Mouse (Mus musculus) testis, postnatal 14 days (tissue): Measurements from ENCODE around the gene Ahdc1.
A peak's percentile ranks its signal among the peaks of the same experiment; 100 is the strongest.

ENCODE experiments used
- DNase-seq: peaks from one replicate; pipeline ENCODE4 v3.0.0; 2021; ENCODE audit warnings: low spot score

Gene Ahdc1

DNA sequence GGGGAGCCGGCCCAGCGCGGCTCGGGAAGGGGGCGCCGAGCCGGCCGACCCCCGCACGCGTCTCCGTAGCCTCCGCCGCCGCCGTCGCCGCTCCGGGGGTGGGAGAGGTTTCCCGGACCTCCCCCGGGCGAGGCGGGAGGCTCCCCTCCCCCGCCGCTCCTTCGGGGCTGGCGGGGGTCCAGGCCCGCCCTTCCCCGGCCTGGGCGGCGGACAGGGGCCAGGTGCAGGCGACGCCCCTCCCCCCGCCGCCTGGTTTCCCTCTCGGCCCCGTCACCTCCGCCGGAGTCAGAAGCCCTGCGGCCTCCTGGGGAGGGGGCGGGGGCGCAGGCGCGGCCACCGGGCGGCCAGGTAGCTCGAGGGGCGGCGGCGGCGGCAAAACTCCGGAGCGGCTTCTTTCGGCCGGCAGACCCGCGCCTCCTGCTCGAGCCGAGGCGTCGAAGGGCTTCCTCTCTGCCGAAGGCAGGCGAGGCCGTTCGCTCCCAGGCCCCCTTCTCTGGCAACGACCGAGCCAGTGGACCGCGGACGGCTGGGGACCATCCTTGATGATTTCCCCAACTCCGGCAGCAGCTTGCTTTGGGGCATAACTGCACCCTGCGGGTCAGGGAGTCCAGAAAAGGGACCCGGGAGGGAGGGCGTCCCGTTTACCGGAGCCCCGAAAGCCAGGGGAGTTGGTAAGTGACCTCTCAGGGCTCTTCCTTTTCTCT is 28.2 kb downstream of the Ahdc1 start:
- DNase-seq: peak; percentile 73

DNA sequence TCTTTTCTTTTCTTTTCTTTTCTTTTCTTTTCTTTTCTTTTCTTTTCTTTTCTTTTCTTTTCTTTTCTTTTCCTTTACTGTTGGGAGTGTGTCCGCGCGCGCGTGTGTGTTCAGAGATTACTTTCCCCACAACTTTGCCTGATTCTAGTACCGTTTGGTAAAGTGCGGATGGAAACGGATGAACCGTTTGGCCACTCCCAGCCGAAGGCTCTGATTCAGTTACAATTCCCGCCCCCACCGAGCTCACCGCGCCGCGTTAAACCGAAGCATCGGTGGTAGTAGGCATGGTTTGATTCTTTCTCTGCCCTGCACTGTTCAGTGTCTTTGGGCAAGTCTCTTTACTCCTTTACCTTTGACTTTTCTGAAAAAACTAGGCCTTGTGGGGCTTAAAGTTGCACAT is 28.8 kb downstream of the Ahdc1 start:
- DNase-seq: no peak

DNA sequence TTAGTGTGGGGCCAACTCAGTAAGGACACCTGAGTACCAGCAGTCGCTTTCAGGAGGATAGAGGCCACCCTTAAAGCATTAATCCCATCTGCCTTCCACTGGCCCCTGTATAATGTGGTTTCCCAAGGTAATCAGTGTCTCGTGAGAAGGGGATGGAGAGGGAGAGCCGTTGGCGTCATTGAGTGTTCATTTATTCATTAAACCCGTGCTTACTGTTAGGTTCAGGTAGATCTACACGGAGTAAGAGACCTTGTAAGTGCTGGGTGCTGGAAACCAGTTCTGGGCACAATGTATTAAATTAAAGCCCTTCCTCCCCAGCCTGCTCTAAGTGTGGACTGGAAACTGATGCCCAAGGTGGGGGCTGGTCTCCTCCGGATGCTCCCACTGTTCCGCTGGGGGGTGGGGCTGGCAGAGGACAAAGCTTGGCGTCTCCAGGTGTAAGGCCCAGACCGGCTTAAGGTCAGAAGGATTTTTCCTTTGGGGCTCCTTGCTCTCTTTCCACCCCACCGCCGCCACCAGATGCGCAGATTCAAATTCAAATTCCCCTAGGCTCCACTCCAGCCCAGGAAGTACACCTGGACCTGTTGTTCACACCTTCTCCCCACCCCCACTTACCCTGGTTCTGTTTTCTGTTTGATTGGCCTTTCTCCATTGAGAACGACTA is 29.3 kb downstream of the Ahdc1 start:
- DNase-seq: no peak

DNA sequence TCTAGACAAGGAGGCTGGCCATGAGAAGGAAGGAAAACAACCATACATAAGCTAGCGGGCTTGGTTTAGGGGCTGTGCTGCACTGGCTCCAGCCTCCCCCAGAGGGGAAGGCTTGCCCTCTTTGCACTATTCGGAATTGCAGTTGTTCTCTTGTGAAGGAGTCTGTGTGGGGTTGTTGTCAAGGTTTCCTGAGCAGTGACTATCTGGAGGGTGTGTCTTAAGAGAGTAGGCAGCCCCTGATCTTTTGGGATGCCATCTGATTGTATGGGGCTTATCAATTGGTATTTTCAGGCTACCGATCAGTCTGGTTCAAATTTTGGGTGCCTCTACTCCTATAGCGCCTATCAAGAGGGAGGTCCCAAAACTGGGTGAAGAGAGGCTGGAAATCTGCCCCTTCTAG is 31.2 kb downstream of the Ahdc1 start:
- DNase-seq: no peak

DNA sequence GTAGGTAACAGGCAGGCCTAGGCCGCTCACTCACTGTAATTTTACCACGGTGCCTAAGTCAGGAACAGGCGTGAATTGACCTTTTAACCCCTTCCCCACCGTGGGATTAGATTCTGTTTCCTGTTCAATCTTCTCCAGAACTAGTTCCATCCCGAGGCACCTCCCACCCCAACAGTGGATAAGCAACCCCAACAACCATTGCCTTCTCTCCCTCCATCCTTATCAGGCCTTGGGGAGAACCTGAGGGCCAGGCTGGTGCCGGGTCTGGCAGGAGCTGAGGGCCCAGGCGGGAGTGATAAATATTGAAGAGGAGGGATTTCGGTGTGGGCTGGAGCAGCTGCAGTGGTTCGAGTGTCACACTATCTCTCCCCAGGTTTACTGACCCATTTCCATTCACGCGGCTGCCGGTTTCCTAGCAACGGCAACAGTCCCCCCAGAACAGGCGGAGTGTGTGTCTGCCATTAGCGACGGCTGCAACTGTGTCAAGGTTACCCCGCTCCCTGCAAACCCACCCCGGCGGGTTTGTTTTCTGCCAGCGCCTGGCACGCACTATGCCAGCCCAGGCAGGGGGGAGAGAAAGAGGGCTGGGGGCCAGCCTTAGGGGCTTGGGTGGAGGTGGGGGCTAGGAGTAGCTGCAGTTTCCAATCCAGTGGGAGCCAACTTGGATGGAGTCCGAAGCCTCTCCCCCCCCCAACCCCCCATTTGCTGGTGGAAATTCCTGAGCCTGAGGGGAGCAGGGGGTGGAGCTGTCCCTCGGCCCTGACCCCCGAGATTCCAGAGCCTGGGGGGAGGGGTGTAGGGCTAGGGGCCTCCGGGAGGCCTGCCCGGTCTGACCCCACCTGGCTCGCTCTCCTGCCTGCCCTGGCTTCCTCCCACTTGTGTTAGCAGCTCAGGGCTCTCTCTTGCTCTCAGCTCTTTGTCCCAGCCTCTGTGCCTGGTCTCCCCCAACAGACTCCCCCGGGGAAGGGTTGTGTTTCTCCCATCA is 31.9 kb downstream of the Ahdc1 start:
- peak; percentile 46 for DNase-seq

DNA sequence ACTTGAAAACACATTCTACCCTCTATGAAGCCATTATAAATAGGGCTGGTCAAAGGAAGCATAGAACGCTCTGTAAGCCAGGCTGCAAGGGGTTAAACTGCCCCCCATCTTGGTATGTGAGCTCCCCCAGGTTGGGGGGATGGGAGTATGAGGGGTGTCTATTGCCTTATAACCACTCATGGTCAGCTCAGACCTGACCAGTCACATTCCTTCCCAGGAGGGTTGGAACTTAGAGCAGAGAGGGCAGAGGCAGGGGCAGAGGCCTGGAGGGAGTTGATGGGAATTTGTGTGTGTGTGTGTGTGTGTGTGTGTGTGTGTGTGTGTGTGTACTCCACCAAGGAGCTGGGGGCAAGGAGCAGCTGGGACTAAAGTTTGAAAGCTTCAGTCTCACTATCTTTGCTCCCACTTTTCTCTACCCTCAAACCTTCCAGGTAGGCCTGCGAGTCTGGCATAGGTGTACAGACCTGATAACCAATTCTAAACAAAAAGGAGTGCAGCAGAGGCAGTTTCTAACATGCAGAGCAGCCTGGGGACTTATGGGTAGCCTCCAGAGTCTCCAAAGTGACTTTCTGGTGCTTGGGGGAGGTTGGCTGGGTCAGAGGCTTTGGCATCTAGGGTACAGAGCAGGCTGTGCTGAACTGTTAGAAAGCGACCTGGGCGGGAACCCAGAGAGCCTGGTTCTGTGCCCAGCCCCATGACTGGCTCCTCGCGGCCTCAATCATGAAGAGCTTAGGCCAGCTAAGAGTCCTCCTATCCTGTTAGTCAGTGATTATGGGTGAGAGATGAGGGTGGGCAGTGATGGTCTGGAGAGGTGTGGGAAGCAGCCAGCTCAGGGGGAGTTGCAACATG is 33.0 kb downstream of the Ahdc1 start:
- peak; percentile 57 for DNase-seq

DNA sequence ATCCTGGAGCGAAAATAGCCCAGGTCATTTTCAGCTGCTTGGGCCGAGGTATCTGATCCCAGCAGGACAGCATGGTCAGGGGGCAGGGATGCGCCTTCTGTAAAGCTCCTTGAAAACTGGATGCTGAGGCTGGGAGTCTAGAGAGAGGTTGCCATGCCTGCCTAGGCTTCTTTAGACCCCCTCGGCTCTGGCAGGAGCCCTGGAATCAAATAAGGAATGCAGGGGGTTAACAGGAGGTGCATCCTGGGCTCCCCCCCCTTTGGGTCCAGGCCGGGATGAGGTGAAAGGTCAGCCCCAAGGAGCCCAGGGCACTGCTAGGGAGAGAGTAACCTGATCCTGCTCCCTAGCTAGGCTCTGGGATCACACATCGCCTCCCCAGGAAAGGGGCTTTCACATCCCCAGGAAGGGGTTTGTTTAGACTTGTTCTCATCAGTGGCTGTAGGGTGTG is 33.6 kb downstream of the Ahdc1 start:
- no peak for DNase-seq

DNA sequence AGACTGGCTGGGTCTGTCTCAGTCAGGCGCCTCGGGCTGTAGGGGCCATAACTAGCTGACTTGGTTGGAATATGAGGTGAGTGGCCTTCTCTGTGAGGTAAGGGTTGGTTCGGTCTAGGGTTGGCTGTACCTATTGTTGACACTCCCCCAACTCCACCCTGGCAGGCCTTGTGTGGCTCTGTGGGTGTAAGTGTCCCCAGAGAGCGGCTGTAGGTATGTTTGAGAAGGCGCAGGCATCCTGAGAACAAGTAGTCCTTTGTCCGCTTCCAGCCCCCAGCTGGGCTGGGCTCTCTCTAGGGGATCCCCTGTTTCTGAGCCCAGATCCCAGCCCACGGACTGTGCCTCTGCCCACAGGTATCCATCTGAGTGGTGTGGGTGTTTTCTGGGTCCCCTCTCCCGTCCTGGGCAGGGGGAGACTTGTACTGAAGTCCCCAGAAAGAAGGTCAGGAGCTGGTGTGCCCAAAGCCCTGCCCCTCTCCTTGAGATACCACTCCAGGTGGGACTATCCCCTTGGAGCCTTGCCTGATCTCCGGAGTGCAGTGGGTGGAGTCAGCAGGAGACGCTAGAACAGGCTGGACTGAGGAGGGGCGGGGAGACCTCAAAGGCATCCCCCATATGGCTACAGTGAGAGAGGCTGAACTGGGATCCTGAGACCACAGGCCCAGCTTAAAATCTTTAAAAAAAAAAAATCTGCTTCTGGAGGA is 34.9 kb downstream of the Ahdc1 start:
- no peak for DNase-seq

DNA sequence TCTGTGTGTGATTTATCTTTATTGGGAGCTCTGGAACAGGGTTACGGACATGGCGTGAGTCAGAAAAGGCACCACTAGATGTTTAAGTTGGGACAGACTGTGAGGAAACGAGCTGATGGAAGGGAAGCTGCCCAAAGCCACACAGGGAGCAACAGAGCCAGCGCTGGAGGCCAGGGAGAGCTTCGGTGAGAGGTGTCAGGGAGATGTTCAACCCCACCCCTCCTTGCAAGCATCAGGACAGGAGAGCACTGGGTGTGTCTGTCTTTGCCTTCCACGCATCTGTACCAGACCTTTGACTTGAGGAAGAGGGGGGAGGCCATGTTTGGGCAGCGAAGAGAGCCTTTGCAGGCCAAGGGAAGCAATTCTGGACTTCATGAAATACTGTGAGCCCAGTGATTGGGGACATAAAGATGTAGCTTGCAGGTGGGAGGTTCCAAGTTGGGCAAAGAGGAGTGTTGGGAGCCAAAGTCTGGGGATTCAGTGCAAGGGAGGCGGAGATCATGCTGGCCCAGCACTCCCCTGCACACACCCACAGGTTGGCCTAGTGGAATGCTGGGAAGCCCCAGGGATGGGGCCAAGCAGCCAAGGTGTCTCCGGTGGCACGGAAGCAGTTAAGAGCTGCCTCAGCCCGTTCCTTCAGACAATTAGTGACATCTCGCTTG is 35.8 kb downstream of the Ahdc1 start:
- no peak for DNase-seq

DNA sequence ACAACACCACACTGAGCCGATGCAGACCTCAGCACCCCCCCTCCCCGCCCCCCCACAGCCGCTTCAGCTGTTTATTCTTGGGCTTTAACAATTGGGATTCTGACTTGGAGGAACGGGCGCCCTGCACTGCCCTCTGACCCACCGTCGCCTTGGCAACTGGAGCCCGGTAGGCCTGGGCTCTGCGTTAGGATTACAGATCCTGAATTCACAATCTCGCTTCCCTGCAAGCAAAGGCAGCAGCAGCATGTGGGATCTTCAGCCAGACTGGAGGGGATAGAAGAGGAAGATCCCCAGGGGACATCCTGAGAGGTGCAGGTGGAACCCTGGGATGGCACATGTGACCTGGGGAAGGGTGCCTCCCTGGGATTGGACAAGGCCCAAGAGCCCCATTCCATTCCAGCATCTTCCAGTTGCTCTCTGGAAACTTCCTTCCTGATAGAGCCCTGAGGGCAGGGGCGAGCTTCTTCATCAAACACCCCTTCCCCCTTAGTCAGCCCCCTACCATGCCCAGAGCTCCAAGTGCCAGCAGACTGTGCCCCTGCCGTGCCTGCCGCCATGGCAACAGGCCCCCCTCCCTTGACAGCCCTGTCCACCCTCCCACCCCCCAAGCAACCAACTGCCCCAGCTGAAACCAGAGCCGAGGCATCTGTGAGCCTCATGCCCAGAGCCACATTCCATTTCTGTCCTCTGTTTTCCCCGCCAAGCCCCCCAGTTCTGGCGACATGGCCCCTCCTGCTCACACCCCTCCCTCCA is 36.5 kb downstream of the Ahdc1 start:
- no peak for DNase-seq

DNA sequence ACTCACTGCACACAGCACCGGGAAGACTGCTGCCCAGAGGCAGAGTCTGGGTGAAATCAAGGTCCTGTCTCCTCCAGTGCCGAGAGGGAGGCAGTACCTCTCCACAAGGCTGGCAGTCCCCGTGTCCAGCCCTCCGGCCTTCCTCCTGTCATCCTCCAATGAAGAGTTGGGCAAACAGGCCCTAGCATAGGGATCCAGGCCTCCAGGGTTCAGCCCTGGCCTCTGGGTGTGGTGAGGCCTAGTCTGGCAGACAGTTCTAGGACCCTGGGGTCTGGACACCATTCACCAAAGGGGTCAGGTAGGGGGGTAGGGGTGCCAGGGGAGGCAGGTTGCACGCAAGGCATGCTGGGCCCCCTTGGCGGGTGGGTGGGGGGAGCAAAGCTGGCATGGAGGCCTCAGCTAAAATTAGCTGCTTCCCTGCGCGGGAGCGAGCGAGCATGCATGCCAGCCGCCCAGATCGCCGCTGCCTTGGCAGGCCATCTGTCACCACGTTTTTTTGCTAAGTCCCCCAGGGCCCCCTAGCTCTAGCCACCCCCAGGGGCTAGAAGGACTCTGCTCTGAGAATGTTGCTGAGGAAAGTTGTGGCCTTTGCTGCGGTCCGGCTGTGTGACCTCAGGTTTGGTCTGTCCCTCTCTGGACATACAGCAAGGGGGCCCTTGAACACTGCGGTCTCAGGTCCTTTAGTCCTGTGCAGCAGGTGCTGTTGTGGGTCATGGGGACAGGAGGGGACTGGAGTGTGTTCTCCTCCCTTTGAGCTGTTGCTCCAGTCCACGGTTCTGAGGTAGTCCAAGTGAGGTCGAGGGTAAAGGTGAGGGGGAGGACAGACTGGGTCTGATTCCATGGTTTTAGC is 38.2 kb downstream of the Ahdc1 start:
- DNase-seq: no peak

DNA sequence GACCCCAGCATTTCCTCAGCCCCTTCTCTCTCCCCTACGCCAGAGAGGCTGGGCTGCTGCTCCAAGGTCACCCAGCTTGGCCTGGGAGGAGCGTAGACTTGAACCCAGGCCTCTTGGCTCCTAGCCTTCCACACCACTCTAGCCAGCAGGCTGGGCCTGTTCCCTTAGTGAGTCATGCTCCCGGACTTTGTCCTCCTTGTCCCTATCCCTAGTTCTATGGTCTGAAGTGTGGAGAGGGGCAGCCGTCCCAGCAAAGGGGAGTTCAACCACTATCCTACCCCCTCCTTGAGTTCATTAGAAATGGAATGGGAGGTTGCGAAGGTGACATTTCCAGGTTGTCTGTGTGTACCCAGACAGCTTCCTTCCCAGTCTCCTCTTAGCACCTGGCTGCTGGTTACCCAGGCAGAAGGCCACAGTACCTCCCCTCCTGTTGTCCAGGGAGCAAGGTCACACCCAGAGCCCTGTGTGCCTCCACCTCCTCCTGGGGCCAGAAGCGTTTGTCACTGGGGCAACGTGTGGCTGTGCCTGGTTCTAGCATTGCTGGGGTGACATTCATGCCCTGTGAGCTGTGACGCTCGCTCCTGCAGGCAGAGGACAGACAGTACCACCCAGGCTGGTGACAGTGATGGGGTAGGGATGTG is 39.3 kb downstream of the Ahdc1 start:
- no peak for DNase-seq

DNA sequence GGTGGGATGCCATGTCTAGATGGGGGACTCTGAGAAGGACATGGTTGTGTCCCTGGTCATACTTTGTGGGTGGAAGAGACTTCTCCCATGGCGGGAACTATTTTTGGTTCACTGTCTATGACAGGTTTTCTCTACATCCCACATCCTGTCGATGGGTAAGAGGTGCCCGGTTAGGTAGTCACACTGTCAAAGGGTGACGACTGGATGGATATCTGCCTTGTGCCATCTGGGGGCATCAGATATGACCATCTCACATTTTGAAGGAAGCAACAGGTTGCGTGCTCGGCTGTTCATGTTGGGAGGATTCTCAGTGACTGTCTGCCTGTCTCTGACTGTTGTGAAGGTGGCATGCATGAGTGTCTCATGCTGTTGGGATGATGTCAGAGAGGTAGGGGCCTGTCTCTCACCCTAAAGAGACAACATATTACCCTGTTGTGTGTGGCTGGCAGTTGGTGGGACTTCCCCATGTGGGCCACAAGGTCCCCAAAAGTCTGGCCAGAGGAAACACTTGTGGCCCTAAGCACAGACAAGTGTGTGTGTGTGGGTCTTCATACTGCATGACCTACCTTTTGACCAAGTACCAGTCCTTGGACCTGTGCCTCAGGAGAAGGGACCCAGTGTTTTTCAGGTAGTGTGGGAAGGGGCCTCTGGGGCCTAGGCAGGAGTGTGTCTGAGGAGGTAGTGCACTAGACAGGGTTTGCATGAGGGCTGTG is 39.9 kb downstream of the Ahdc1 start:
- DNase-seq: no peak

DNA sequence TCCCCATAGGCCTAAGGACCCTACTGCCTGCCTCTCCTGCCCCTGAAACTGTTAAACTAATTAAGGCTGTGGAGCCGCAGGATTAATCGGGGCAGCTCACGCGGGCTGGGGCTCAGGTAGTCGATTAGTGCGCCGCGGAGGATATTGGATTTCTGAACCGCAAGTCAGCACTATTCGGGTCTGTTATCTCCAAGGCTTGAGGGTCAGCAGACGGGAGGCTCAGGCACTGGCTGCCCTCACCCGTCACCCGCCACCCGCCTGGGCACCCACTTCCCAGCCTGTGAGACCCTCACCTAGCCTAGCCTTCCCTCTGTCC is 40.4 kb downstream of the Ahdc1 start:
- DNase-seq: no peak

DNA sequence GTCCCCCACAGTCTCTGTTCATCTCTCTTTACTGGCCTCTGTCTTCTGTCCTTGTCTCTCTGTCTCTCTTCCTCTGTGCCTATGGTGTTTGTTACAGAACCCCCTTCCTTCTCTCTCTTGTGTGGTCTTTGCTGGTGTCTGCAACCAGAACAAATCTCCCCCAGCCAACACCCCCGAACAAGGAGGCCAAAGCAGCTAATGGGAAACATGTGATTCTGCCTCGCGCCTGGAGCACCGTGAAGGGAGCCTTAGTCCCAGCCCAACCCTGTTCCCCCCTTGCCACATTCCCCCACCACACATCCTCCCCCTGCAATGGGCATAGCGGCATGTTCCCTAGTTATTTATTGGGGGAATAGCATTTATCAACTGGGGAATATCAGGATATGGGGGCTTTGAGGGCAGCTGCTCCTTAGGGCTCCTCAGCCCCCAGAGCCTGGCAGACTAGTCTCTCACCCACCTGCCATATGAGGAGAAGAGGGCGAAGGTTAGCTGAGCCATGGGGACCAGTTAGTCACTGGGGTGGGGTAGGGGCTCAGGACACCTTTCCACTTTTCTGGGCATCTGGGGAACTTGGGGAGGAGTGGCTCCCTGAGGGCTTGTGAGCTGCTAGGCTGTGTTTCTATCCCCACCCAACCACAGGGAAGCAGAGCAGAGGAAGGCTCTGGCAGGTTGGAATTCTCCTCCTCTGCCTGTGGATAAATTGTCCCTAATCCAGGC is 41.1 kb downstream of the Ahdc1 start:
- DNase-seq: no peak

DNA sequence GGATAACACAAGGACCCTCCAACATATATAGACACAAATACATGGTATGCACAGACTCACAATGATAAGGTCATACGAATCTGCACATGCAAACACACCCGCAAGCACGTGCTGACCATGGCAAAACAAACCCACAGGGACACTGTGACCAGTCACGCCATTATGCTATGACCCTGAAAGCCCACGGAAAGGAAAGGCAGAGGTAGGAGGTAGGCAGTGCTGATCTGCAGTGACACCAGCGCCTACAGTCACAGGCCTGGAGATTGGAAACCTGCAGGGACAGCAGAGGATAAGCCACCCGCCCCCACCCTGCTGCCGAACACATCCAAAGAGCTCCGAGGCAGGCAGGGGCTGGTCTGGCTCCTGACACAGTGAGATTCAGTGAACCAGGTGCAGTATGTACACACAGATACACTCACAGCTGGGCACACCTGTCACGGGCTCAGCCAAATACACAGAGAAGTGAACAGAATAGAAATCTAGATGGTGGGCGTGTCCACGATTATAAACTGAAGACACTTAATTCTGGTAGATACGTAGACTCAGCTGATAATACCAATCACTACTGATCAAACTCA is 42.0 kb downstream of the Ahdc1 start:
- DNase-seq: no peak

DNA sequence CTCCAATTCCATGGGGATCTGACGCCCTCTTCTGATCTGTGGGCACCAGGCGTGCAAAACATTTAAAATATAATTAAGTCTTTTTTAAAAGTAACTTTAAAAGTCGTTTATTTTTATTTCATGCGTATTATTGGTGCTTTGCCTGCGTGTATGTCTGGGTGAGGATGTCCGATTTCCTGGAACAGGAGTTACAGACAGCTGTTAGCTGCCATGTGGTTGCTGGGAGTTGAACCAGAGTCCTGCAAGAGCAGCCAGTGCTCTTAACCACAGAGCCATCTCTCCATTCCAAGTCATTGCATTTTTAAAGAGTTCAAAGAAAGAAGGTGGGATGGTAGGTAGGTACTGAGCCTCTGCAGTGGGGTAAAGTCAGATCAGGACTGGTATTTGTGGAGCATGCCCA is 43.5 kb downstream of the Ahdc1 start:
- DNase-seq: no peak
